Mouse (Mus musculus): ENCODE data around the gene Itpk1.
A peak's percentile ranks its signal among the peaks of the same experiment; 100 is the strongest.

Itpk1 gene

GRCm38 (mm10) chr12:102622302-102622842 is 82.4 kb downstream of the Itpk1 start:
- DNase-seq, result no peak

GRCm38 (mm10) chr12:102621811-102622210 is 82.9 kb downstream of the Itpk1 start:
- DNase-seq, result no peak

DNA sequence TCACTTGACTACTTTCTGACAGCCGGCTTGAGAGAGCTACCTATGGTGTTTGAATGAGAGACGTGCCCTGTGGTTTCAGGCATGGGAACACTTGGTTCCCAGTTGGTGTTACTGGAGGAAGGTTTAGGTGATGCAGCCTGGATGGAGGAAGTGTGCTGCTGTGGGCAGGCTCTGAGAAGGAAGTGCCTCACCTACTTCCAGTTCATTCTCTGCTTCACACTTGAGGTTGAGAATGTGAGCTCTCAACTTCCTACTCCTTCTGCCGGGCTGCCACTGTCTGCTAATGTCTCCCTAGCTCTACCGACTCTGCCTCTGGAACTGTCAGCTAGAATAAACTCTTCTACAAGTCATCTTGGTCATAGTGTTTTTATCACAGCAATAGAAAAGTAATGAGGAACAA is 83.5 kb downstream of the Itpk1 start:
- DNase-seq, result no peak

DNA sequence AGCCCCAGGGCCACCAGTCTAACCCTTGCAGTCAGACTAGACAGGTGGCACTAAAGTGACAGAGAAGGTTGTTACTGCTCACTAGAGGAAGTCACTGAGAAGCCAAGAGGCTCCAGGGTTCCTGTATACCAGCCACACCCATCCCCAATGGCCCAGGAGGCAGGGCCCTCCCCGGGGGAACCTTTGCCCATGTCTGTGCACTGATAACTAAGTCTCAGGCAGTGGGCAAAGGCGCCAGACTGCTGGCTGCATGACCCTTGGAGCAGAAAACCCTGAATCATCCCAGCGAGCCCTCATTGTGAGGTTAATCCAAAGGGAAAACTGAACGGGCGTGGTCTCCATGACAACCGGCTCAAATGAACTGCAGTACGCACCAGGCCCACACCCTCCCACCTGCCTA is 84.8 kb downstream of the Itpk1 start:
- no peak for DNase-seq

DNA sequence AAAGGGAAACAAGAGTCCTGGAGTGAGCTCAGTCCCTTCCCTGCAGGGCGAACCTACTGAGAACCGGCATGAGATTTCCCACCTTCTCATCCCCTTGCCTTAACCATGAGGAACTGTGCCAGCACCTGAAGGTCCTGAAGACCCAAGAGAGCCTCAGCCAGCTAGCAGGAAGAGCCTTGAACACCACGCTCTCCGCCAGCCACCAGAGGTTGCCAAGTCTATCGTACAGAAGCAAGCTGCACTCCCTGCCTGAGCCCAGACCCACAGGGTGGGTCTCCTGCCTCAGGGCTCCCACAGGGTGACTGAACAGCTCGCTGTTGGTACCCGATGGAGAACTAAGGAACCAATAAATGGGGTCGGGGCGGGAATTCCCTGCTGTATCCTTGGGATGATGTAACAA is 86.6 kb downstream of the Itpk1 start:
- no peak for DNase-seq

- DNase-seq, result peak; percentile 42
Measured at GRCm38 (mm10) chr12:102616843-102617519, 87.7 kb downstream of the Itpk1 start.

- DNase-seq, result peak; percentile 80
Measured at GRCm38 (mm10) chr12:102616201-102616600, 88.5 kb downstream of the Itpk1 start.

GRCm38 (mm10) chr12:102613411-102613810 is 91.3 kb downstream of the Itpk1 start:
- DNase-seq, result peak; percentile 86

DNA sequence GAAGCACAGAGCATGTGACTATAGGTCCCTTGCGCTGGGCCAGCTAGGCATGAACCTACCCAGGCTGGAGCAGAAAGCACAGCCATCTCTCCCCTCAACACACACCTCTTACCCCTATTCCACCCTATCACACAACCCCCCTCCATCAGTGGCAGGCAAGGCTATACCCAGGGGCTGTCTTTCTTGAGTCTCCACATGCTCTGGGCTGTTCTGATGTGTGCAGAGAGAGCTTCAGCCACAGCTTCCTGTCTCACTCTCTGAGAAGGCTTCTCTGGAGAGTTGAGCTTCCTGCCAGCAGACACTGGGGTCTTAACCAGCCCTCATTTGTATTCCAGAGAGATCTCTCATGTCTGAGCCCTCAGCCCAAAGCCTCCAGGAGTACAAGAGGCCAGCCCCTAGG is 92.3 kb downstream of the Itpk1 start:
- DNase-seq, result no peak

DNA sequence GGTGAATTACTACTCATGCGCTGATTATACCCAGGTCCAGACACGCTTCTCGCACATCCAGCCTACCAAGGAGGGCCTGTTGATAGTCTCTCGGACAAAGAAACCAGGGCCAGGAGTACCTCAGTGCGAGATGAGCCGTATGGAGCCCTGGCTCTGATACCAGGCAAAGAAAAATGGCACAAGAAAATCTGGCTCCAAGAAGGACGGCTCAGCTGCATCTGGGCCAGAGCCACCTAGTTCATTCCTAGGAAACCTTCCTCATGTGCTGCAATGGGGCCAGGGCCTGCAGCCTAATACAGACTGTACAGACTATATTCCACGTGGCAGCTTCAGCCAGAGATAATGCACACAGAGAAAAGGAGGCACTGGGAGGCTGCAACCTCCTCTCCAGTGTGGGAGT is 93.8 kb downstream of the Itpk1 start:
- no peak for DNase-seq

- no peak for DNase-seq
Measured at GRCm38 (mm10) chr12:102607808-102608517, 96.8 kb downstream of the Itpk1 start.

DNA sequence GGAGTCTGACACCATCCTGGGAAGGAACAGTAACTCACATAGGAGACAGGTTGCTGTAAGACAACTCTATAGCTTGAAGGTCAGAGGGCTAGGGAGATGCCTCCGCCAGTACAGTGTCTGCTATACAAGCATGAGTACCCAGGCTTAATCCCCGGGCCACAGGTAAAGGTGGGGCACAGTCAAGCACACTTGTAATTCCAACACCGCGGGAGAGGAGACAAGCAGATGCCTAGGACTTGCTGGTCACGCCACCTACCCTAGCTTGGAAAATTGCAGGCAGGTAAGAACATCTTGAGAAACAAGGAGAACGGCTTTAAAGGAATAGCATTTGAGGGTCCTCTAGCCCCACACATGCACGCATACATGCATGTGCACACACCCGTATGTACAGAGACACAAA is 97.7 kb downstream of the Itpk1 start:
- DNase-seq, result no peak

DNA sequence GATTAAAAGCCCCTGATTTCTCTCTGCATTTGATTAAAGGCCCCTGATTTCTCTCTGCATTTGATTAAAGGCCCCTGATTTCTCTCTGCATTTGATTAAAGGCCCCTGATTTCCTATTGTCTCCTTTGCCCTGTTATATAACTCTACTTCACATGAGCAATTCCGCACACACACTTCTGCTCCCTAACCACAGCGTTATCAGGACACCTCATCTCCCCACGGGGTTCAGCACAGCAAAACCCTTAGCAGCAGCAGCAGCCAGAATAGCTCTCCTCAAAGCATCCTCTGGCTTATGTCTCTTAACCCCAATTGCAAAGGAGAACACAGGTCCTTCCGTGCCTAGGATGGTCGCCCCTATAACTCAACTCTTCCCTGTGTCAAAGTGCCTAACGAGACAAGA is 99.1 kb downstream of the Itpk1 start:
- DNase-seq, result no peak

DNA sequence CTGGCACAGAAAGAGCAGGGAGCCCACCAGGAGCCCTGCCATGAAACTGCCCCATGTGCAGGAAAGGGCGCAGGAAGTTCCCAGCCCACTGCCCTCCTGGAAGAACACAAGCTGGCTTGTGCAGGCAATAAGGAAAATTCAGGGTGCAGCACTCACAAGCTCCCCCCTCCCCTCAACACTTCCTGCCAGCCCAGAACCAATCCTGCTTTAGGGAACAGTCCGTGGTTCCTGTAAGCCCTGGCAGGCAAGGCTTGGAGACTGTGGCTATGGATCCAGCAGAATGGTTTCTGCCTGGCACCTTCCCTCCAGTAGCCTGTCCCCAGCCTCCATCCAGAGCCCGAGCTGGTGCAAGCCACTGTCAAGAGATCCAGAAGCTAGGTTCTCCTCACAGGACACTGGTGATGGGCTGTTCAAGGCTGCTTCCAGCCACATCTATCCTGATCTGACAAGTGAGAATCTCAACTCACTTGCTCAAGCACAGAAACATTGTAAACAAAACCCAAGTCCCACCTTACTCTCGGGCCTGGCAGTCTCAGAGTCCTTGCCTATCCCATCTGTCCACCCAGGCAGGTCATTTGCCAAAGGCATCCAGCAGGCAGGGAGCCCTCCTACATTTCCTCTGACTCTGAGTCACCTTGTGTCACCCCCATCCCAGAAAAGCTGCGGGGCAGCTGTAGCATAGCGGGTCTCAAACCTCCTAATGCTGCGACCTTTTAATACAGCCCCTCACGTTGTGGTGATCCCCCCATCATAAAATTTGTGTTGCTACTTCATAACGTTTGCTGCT is 102.3 kb downstream of the Itpk1 start:
- DNase-seq, result peak; percentile 68

DNA sequence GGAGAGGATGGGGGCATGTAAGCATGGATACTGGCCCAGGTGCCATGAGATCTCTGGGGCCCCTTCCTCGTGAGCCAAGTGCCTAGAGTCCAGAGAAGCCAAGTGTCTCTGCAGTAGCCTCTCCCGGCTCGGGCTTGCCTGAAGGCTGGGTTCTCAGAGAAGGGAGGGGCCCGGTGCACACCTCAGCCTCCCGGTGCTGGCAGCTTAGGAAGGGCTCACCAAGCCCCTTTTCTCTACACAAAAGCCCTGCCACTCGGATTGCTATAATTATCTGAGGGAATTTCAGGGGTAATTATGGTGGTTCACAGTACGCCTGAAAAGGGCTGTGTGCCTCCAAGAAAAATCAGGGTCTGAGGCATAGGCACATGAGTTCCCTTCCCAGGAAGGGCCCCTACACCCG is 102.9 kb downstream of the Itpk1 start:
- no peak for DNase-seq

DNA sequence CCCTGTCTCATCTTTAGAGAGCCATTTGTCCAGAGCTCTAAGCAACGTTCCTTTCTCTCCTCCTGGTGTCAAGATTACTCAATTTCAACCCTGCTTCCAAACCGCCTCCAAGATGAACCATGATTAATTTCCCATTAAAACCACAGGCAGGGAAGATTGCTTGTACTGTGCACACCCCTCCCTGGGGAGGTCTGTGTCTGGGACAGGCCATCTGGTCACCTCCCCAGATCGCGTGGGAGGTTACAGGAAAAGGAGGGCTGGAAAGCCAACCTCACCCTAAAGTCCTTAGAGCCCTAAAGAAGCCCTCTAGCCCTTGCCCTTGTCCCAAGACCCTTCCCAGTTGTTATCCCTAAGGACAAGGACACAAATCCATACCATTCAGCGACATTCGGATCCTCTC is 104.4 kb downstream of the Itpk1 start:
- DNase-seq, result peak; percentile 80

GRCm38 (mm10) chr12:102599801-102600200 is 104.9 kb downstream of the Itpk1 start:
- DNase-seq, result peak; percentile 72

DNA sequence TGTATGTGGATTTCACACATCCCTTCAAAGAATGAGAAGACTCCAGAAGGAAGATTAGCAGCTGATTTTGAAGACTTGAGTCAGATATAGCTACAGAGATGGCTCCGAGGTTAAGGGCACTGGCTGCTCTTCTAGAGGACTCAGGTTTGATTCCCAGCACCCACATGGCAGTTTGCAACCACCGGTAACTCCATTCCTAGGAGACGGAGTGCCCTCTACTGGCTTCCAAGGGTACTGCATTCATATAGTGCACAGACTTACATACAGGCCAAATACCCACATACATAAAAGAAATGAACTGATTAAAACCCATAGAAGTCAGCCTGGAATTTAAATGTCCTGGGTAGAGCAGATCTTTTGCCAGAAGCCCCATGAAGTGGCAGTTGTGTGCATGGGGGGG is 106.2 kb downstream of the Itpk1 start:
- no peak for DNase-seq

DNA sequence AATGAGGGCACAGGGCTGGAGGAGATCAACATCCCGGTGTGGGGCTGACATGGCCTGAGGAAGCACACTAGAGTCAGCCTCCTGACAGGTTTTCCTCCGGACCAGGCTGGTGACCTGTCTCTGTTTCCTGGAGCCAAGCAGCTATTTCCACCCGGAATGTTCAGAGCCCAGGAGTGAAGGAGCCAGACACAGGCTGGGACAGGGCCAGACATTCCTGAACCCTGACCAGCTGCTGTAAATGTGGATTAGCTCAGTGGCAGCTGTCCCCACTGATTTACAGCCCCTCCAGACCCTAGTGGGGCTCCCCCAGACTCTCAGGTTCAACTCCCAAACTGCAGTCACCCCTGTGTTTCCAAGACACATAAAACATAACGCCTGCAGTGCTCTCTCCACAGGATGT is 107.3 kb downstream of the Itpk1 start:
- DNase-seq, result no peak

DNA sequence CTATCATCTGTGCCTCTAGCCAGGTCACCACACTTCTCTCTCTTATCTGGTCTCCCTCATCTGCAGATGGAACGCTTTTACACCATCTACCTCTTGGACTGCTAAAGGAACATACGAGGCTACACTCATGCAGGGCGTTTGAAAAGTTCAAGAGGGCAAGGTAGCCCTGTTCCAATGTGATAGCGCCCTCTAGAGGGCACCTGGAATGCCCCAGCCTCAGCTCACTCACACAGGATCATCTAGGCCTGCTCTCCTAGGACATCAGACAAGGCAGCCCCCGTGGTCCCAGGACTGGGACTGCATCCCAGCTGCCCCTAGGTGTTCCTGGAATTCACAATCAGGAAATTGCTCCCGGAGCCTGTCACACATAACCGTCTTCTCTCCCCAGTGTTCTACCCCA is 108.3 kb downstream of the Itpk1 start:
- DNase-seq, result no peak

- DNase-seq, result no peak
Measured at GRCm38 (mm10) chr12:102594627-102595026, 110.1 kb downstream of the Itpk1 start.

- DNase-seq, result peak; percentile 88
Measured at GRCm38 (mm10) chr12:102593699-102594098, 111.0 kb downstream of the Itpk1 start.

GRCm38 (mm10) chr12:102590711-102591360 is 113.9 kb downstream of the Itpk1 start:
- DNase-seq, result no peak

Measured in cerebellum, adult 9-10 months (tissue).